Mouse (Mus musculus): ENCODE data around the gene Gm21962.
"Not testable (repeated sequence)": the region's sequence is repeated elsewhere in the genome, so short reads cannot be mapped to it uniquely, and the experiment has no call there.

The Gm21962 gene

DNA sequence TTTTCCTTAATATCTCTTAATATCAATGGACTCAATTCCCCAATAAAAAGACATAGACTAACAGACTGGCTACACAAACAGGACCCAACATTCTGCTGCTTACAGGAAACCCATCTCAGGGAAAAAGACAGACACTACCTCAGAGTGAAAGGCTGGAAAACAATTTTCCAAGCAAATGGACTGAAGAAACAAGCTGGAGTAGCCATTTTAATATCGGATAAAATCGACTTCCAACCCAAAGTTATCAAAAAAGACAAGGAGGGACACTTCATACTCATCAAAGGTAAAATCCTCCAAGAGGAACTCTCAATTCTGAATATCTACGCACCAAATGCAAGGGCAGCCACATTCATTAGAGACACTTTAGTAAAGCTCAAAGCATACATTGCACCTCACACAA, at the start of gene Gm21962:
Gene Gm21962, plus strand, starts transcription at position 301 of the 400 bp plus-strand sequence.
- not testable (repeated sequence) for DNase-seq

DNA sequence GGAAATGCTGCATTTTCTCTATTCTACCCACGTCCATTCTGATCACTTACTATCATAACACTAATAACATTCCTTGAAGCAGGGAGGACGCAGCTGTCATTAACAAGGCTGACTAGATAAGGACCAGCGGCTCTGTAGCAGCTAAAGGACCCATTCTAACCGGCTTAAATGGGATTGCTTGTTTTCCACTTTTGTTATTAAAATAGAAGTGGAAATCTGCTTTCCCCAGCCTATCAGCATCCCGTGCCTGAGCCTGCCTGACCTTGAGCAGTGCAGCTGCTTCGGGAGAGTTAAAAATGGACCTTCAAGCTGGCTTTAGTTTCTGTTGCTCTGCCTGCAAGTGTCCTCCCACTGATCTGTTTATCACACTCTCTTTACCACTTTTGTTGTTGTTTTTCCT, 49.2 kb upstream of the Gm21962 start:
- no peak for DNase-seq

DNA sequence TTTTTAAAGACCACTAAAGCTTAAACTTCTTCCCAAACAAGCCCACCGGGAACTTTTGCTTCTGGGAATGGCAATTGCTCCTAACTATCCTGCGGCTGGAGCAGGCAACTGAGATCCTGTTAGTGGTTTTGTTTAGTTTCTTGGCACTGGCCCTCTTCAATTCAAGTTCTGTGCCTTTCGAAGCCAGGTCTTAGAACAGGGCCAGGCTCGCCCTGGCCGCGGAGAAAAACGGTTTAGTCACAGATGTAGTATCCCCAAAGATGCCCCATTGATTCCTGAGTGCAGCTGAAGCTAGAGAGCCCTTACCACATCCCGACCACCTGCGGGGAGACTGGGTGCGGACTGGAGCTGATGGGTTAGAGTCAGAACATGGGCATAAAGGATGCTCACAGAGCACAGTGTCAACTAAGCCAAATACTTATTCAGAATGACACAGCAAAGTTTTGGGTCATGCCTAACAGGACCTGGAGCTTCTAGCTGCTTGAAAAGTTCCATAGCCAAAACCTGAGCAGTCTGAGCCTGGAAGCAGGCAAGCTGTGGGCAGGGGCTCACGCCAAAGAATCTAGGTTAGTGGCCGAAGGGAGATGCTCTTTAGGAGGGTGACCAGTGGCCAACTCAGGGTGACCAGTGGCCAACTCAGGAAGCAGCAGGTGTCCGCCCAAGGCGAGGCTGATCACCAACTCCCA, 48.3 kb upstream of the Gm21962 start:
- DNase-seq = peak in 1 of 2 experiments; percentile 10

DNA sequence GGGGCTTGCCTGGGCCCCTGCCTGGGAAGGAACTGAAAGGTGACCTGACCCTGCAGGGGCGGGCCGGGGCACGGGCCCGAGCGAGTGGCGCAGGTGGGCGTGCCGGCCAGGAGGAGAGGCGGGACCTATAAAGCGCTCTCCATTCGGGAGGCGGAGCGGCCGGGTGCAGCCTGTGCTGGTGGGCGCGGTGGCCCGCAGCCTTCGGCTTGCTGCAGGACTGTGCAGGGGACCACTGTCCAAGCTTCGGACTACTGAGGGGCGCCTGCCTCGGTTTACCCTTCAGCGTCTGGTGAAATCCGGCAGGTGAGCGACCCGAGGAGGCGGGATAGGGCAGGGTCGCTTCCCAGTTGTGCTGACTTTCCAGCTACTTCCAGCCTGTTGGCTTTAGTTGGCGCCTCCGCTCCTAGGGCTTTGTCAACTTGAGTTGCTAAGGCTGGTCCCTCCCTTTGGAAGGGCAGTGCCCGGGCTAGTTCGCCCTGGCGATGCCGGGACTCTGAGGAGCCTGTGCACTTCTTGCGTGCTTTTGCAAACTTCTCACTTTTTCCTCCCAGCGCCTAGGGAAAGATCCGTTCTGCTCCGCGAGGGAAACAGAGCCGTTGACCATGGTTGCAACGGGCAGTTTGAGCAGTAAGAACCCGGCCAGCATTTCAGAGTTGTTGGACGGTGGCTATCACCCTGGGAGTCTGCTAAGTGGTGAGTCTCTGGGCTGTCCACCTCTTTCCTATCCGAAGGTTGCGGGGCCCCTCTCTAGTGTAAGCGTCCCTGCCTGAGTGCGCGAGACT, 47.6 kb upstream of the Gm21962 start:
- peak; percentile 31 to 34 for DNase-seq

DNA sequence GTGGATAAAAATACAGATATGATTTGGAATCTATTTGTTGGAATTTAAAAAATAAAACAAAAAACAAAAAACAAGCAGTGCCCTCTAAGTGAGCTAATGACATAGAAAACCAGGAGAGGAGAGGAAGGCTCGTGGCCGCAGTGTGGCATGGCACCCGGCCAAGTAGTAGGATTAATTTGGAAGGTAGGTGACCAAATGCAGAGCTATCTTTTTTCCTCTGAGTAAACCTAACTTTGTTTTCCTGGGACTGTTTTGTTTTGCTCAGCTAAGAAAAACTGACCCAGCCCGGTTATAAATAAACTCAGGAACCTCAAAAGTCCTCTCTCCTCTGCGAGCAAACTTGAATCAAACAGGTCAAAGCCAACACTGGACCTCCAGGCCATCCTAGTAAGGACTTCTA, 46.3 kb upstream of the Gm21962 start:
- DNase-seq = peak; percentile 45 to 50

DNA sequence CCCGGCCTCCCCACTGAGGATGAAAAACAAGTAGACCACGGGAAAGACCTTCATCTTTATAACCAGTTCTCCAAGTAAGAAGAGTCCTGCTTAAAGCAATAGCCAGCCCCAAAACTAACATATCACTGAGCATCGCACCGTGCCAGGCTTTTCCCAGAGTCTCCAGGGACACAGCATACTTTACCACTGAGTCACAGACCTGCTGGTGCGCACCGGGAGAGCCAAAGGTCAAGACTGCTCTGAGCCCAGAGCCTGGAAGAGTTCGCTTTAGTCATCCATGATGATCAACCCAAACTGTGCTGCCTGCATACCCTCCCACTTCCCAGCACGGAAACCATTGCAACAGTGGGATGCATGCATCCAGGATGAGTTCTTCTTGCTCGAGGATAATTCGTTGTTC, 37.6 kb upstream of the Gm21962 start:
- no peak for DNase-seq

DNA sequence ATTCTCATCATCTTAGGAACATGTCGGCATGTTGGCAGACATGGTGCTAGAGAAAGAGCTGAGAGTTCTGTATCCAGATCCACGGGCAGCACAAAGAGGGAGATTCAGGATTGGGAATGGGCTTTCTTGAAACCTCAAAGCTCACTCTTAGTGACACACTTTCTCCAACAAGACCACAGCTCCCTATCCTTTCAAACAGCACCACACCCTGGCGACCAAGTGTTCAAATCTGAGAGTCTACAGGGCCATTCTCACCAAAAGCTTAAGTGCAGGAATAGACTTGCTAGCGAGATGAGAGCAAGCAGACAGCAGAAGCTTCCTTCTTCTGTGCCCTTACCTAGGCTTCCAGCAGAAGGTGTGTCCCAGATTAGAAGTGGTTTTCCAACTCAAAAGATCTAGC, 34.8 kb upstream of the Gm21962 start:
- DNase-seq = no peak

DNA sequence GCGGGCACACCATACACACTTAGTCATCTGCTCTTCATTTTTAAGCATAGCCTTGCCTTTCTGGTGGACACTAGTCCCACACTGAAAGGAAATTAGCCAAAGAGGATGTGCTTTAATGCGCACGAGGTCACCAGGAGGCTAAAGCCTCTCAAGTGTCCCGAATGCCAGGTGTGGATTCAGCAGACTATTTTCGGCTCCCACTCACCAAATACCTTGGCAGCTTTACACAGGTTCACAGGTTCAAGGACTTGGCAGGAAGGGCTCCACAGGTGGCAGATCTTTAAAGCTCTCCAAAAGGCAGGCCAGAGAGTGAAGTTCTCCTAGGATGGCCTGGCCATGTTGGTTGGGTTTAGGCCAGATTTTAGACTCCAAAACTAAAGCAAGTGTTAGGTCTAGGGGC, 30.1 kb upstream of the Gm21962 start:
- no peak for DNase-seq

DNA sequence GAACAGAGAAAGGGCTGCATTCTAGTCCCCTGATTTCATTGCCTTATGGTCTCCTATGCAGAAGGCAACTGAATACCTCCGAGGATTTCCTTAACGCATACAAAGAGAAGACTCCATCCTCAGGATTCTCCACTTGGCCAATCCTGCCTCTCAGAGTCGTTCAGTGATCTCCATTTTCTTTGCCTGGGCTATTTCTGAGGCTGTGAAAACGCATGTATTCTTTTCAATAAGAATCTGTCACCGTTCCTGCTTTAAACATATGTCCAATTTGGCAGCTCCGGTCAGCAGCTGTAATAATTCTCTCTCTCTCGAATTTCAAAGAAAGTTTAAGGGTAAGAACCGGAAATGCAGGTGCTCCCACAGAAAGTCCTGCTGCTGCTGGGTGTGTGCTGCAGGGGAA, 29.2 kb upstream of the Gm21962 start:
- DNase-seq = no peak

DNA sequence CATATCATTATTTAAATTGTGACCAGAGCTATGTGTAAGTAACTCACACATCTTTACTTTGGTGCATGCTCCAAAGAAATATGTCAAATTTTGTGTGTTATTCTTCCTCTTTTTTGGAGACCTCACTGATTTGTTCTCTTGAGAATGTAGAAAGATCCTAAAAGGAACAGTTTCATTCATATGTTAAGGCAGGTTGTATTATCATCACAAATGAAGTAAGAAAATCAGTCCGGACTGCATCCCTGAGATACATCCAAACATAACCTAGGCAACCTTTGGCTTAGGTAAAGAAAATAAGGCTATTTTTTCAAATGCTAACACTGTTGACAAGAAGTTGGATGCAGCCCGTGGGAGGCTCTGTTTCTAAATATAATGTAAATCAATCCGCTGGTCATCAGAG, 28.8 kb upstream of the Gm21962 start:
- DNase-seq = no peak

DNA sequence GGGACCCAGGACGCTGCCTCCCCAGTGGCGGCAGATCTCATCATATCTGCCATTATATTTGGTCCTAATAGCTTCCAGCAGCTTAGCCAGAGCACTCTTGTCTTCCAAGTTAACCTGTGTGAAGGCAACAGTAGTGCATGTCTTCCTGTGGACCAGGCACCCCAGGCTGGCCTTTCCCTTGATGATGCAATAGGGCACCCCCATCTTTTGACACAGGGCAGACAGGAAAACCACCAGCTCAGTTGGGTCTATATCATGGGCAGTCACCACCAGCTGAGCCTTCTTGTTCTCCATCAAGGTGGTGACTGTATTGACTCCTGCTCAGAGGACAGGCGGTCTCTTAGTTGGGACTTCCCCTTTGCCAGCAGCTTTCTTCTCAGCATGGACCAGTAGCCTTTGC, 27.2 kb upstream of the Gm21962 start:
- DNase-seq = no peak

DNA sequence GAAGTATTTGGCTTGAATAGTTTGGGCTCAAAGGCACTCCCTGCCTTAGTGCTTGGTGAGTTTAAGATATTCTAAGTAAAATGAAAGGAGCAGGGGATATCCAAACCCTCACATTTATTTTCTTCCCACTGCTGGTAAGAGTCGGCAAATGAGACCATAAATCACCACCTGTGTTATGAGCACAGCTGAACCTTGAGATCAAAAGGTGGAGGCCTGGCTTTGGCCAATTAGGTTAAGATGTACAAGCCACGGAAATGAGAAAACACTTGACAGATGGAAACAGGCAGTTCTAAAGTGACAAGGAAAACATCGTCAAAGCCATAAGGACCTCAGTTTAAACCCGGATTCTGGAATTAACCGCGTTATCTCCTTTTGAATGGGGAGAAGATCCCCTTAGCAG, 26.4 kb upstream of the Gm21962 start:
- no peak for DNase-seq

DNA sequence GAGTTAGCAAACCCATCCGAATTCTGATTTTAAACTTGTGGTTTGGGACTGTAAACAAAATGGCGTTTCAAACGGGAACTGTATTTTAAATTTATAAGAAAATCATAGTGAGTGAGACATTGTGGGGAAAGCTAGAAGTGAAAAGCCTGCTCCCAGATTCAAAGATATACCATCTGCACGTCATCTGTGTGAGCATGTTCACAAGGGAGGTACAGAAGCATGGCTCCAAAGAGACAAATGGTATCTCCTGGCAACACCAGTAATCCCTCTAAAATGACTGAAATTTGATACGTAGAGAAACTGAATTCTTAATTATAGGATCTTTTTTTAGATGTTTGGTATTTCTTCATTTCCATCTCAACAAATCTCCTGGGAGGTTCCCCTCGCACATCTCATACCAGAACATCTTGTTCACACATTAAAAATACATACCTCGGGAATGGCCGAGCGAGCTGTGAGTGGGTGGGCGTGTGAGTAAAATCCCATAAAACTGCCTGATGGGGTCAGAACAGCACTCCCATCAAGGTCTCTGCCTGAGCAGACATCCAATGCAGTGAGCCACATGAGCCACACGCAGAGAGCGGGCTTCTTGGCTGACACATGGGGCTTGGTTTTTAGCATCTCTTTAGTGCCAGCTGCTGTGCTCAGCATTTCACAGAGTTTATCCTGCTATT, 23.8 kb upstream of the Gm21962 start:
- peak in 1 of 2 experiments; percentile 15 for DNase-seq

DNA sequence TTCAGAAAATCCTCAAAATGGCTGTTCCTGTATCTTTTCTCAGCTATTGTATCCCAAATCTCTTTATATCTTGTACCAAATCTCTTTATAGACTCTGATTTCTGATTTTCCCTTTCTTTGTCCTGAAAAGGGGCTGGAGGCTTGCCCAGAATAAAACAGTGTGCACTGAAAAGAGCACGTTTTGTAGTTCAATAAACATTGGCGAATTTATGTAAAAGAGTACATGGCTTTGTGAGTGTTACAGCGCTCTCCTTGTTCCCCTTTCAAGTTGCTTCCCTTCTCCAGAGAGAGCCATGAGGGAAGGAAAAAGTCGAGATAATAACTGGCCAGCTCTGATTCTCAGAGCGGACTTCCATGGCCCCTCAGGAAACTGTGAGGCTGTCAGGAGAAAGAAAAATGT, 22.2 kb upstream of the Gm21962 start:
- DNase-seq = no peak

DNA sequence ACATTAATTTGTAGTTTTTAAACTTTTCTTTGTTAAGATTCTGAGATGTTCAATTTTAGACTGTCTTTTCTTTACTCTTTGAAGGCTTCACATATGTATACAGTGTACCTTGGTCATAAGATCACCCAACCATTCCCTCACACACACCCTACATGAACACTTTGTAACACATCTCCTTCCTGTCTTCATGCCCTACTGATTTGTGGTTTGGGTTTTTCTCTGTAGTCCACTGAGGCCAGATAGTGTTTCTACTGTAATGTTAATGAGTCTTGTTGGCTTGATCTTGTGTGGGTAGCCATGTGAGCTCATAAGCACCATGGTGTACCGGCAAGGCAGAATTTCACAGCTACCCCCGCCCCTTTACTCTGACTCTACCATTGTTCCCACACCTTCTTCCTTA, 18.5 kb upstream of the Gm21962 start:
- no peak for DNase-seq

DNA sequence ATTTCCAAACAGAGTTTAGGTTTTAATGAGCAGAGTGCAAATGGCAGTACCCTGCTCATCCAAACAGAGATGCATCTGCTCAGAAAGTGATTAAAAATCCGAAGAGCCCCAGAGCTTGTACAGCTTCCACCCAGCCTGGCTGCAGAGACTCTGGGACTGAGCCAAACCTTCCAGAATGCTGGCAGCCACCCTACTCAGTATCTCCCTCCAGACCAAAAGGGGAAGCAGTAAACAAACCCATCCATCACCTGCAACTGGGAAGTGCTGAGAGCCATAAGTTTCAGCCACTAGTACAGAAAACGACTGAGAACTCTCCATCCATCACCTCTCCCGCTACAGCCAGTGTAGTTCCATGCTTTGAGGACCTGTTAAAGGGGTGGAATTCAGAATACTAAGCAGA, 9.6 kb downstream of the Gm21962 start:
- peak; percentile 88 to 91 for DNase-seq

DNA sequence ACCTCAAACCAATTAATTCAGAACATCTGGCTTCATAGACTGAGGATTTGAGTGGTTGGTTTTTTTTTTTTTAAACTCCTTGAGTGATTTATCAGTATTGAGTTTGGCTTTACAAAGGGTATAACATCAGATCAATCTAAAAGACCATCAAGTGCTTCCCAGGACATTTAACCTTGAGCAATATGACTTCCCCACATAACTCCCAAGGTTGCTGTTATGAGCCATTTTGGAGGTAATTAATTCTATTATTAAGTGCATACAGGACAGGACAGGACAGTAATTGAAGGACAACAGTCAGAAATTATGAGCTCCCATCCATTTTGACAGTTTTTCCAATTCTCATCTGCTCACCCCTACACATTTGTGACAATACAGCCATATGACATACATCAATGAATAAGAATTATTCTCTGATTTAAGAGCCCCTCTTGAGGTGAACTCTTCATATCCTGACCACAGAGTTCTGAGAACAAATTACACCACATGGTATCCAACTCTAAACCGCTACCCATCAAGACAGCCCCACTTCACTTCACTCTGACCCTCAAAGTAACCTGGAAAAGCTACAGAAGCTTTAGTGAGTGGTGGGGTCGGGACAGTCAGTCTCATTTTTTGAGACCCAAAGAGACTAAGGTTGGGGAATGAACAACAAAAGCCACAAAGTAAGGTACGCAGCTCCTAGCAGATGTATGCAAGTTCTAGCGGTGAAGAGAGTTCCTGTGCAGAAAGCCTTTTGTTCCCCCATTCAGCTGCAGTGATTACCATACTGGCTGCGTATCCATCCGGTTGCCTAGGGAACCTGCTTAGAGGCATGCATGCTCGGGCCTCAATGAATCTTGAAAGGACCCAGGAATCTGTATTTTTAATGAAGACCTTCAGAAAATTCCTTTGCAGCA, 11.8 kb downstream of the Gm21962 start:
- DNase-seq = peak in 1 of 2 experiments; percentile 6

DNA sequence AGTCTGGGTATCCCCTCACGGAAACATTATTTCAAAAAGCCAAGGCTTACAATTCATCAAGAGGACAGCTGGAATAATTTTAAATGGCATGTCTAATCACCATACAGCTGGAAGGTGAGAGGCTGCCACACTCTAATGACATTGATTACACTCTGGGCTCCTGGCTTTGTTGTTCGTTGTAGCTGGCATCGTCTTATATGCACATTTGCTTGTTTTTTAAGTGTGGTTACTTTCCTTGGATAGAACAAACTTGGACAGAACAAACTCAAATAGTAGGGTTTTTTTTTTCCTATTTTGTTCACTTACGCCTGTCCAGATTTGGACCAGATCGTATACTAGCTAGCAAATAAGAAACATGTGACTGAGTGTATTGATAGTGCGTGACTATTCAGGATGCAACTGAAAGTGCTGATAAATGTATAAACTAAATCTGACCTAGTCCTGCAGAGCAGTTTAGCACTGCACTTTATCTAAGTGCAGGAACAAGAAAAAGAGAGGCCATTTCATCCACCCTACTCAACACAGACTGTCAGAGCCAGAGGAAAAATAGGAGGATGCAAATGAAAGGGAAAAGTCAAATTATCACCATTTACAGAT, 12.6 kb downstream of the Gm21962 start:
- no peak for DNase-seq

DNA sequence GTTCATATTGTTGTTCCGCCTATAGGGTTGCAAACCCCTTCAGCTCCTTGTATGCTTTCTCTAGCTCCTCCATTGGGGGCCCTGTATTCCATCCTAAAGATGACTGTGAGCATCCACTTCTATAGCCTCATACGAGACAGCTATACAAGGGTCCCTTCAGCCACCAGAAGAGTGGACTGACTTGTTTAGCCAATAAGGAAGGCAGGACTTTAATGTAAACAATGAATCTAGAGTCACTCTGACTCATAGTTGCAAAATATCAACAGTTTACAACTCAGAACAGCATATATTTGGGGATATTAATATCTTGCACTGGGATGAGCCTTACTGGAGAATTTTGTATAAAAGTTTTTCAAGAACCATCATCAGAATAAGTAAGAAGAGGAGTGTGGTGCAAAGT, 15.6 kb downstream of the Gm21962 start:
- DNase-seq = no peak

DNA sequence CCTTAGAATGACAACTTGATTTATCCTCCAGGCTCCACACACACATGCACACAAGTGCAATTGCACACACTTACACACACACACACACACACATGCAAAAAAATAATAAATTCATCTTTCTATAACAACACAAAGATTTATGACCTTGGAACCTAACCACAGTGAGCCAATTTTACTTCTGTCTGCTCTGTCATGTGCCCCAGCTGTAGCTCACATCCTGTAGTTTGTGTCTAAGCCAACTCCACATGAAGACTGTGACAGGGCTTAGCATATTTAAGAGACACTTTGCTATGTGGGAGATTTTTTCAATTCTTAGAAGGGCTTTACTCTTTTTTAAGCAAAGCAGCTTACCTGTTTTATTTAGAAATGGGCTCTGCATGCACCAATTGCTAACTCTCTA, 20.2 kb downstream of the Gm21962 start:
- no peak for DNase-seq

DNA sequence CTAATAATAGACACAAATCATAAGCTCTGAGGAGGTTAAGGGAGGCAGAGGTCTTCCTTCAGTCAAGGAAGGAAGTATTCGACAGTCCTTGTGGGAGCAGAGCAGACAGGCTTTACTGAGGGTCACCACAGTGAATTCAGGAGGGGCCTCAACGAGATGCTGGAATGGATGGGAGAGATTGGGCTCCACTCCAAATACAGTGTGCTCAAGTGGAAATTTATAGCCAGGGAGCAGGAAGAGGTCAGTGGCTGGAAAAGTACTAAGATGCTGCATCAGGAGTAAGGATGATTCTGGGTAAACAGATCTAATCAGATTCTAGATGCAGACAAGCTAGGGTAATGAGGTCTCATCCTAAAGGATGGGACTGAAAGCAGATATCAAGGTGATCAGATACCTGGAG, 44.6 kb downstream of the Gm21962 start:
- no peak for DNase-seq

DNA sequence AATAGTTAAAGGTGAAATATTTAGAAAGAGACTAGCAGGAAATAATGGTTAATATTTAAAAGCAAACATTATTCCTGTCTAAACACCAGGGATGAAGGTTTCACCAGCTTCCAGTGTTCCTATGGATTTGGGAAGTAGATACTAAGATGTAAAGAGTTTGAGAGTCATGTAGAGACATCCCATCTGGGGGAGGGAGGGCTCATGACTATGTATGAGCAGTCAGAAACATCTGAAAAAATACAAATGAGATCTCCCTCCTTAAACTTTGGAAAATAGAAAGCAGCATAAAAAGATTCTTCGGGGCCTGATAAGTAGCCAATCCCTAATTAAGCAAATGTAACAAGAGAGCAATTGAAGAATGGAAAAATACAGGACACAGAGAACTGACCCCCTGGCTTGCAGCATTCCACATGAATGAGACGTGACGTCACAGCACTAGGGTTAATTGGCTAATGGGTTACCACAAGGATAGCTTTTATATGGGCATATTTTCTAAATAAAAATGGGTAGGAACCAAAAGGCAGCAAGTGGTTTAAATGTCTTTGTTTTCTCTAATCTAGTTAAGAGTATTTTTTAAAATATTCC, 45.3 kb downstream of the Gm21962 start:
- no peak for DNase-seq

All from cerebellum, postnatal 14 days (tissue).